Mouse (Mus musculus): Measurements from ENCODE around the gene Cnpy4.

DNA sequence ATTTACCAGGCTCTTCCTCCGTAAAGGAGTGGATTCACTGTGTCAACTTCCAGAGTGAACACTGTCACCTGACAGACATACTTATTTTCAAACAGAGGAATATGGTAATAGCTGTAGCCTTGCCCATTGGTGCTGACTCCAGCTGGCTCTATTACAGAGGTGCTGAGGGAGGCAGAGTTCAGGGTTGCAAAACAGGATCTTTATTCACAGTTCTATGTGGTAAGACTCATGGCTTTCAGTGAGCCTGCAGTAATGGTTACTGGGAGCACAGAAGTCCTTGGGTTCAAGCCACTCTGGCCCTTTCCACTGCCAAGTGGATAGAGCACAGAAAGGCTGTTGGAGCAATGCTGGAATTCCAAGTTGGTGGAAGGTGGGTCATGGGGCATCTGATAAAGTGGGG, 20.0 kb downstream of the Cnpy4 start:
- TF ChIP-seq CTCF (IDR thresholded peaks at IDR 0.05; ENCODE audit: low read depth, low read length) = no peak
- no peak for TF ChIP-seq POLR2A (IDR thresholded peaks at IDR 0.05; ENCODE audit: extremely low read depth, insufficient read depth, low read length)
